Mouse (Mus musculus) urinary bladder, postnatal 4 days (tissue): Measurements from ENCODE around the gene Gm20388.

Source experiments
- DNase-seq, 2 experiments: peaks; one replicate each; pipeline ENCODE4 v3.0.0; 2021 to 2022; ENCODE audit warnings: low spot score in 2 of 2

Gene Gm20388

GRCm38 (mm10) chr8:120588908-120589771 is 678.5 kb downstream of the Gm20388 start, which contains the start of gene Gins2:
Gene Gins2, minus strand, starts transcription at chr8:120589304.
- DNase-seq = peak; percentile 99 to 100

- no peak for DNase-seq
These were observed 679.3 kb downstream of the Gm20388 start for GRCm38 (mm10) chr8:120589921-120590320.

- DNase-seq = no peak
These were observed 681.1 kb downstream of the Gm20388 start for GRCm38 (mm10) chr8:120591587-120592292.

GRCm38 (mm10) chr8:120594571-120594970 is 683.9 kb downstream of the Gm20388 start:
- DNase-seq = no peak

GRCm38 (mm10) chr8:120595963-120596362 is 685.3 kb downstream of the Gm20388 start:
- DNase-seq = no peak

- no peak for DNase-seq
These were observed 687.9 kb downstream of the Gm20388 start for GRCm38 (mm10) chr8:120598579-120598978.

- peak; percentile 61 to 88 for DNase-seq
These were observed 688.9 kb downstream of the Gm20388 start for GRCm38 (mm10) chr8:120599504-120599903.

- DNase-seq = no peak
These were observed 692.0 kb downstream of the Gm20388 start for GRCm38 (mm10) chr8:120602672-120603071.

GRCm38 (mm10) chr8:120607460-120607859 is 696.8 kb downstream of the Gm20388 start:
- no peak for DNase-seq

- DNase-seq = peak; percentile 44 to 85
These were observed 697.2 kb downstream of the Gm20388 start for GRCm38 (mm10) chr8:120607885-120608284.

GRCm38 (mm10) chr8:120610824-120611223 is 700.2 kb downstream of the Gm20388 start:
- no peak for DNase-seq

GRCm38 (mm10) chr8:120614491-120614890 is 703.9 kb downstream of the Gm20388 start:
- DNase-seq = no peak

- no peak for DNase-seq
These were observed 706.3 kb downstream of the Gm20388 start for GRCm38 (mm10) chr8:120616663-120617626.

GRCm38 (mm10) chr8:120618110-120618509 is 707.5 kb downstream of the Gm20388 start:
- peak; percentile 49 to 80 for DNase-seq

GRCm38 (mm10) chr8:120619235-120620180 is 708.9 kb downstream of the Gm20388 start:
- no peak for DNase-seq

- DNase-seq = no peak
These were observed 709.8 kb downstream of the Gm20388 start for GRCm38 (mm10) chr8:120620441-120620840.

- no peak for DNase-seq
These were observed 711.5 kb downstream of the Gm20388 start for GRCm38 (mm10) chr8:120622161-120622560.

GRCm38 (mm10) chr8:120623608-120624007 is 713.0 kb downstream of the Gm20388 start:
- no peak for DNase-seq

- no peak for DNase-seq
These were observed 715.8 kb downstream of the Gm20388 start for GRCm38 (mm10) chr8:120626461-120626860.

- no peak for DNase-seq
These were observed 716.7 kb downstream of the Gm20388 start for GRCm38 (mm10) chr8:120627298-120627697.
